10 mouse cellular contexts compared by ENCODE assay signal in the genomic region with DNA sequence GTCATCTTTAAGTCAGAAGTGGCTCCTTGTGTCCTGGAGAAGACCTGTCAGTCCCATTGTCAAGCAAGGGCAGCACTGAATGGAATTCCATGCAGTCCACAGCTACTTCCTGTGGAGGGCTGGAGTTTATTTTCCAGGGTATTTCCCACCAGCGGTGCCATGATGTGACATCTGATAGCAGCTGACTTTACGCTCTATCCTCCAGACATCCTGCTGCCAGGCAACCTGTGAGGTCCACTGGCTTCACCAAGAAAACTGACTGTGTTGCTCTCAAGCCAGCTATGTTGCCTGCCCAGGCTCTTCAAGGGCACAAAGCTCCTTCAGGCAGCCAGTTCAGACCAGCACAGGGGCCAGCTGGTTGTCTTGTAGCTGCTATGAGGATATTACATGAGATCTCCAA.
DNase-seq lines count a peak whose midpoint lies in the region; ATAC-seq and TF ChIP-seq lines count a peak whose summit lies in the region.
"Had no signal": no experiment of that assay in that cellular context is flagged by ENCODE, and none has a peak within 500 bp of the region (broad histone marks: within the 10 kb centered on the region; RNA-seq: fewer than 3 reads in every experiment).

No protein-coding gene starts in this region.

- 12% methylated on average over 2 of the region's 2 CpGs for WGBS in heart, adult 2 months
- 18% methylated on average over 2 of the region's 2 CpGs for WGBS in heart, embryonic 15.5 days
- WGBS in lung, embryonic 15.5 days = 36% methylated on average over 2 of the region's 2 CpGs

- intact Hi-C loops in heart, adult 2 months (cut with DNase I) = no loop called here

- no peak overlapping the region for H3K9ac ChIP-seq in heart, adult 2 months (ENCODE audit: low read depth, low read length)
- peak overlapping the region; percentile 26; the same call in 1 of the 2 replicates for H3K9ac ChIP-seq in heart, embryonic 15.5 days
- H3K9ac ChIP-seq in lung, embryonic 15.5 days = no peak overlapping the region

- no peak for TF ChIP-seq EP300 in heart, adult 2 months (IDR thresholded peaks at IDR 0.05; ENCODE audit: insufficient read depth, low read depth, low read length)

- no peak overlapping the region for H3K4me2 ChIP-seq in heart, embryonic 15.5 days
- no peak overlapping the region for H3K4me2 ChIP-seq in lung, embryonic 15.5 days

- peak in 1 of 2 experiments; percentile 21 for DNase-seq in heart, adult 2 months
- DNase-seq in heart, postnatal 4 days = no peak
- peak; percentile 28 for DNase-seq in NIH3T3 (ENCODE audit: low read depth)
- no peak for DNase-seq in thymus, postnatal 14 days
- DNase-seq in urinary bladder, postnatal 14 days (ENCODE audit: low spot score) = no peak
- DNase-seq in right cerebral cortex, postnatal 14 days = no peak
- DNase-seq: right cerebral cortex, postnatal 25 days had no signal

- H3K27me3 ChIP-seq in heart, adult 2 months (ENCODE audit: control insufficient read depth, insufficient read depth, low read length) = no peaks in the 10 kb centered on the region
- no peaks in the 10 kb centered on the region for H3K27me3 ChIP-seq in heart, embryonic 15.5 days
- H3K27me3 ChIP-seq in lung, embryonic 15.5 days = no peaks in the 10 kb centered on the region
- H3K27me3 ChIP-seq: CH12.LX had no signal

- no peak for ATAC-seq in heart, embryonic 15.5 days (replicated peaks; ENCODE audit: insufficient number of reproducible peaks, insufficient read depth, low FRiP score, low read depth)
- ATAC-seq in lung, embryonic 15.5 days (ENCODE audit: borderline replicate concordance, extremely low read depth, low FRiP score, low TSS enrichment) = no peak

- H3K4me3 ChIP-seq in heart, adult 2 months = no peak overlapping the region
- no peak overlapping the region for H3K4me3 ChIP-seq in heart, embryonic 15.5 days
- H3K4me3 ChIP-seq in lung, embryonic 15.5 days = no peak overlapping the region

- TF ChIP-seq CTCF in heart, adult 2 months (IDR thresholded peaks at IDR 0.05) = no peak

- no peaks in the 10 kb centered on the region; the same call in 1 of the 2 replicates for H3K79me2 ChIP-seq in heart, adult 2 months (replicated peaks; ENCODE audit: control insufficient read depth, insufficient read depth, low read length)

- H3K9me3 ChIP-seq in heart, embryonic 15.5 days (replicated peaks) = no peaks in the 10 kb centered on the region
- H3K9me3 ChIP-seq in lung, embryonic 15.5 days = no peaks in the 10 kb centered on the region

- peaks cover 13% of the 10 kb centered on the region for H3K36me3 ChIP-seq in heart, adult 2 months (ENCODE audit: control insufficient read depth, insufficient read depth, low read length)
- H3K36me3 ChIP-seq in heart, embryonic 15.5 days = no peaks in the 10 kb centered on the region
- H3K36me3 ChIP-seq in lung, embryonic 15.5 days = no peaks in the 10 kb centered on the region

- peak overlapping the region; percentile 88 for H3K27ac ChIP-seq in heart, adult 2 months
- peak overlapping the region; percentile 98 for H3K27ac ChIP-seq in heart, embryonic 15.5 days
- peak overlapping the region; percentile 82 for H3K27ac ChIP-seq in lung, embryonic 15.5 days

- no peak for TF ChIP-seq POLR2A in heart, adult 2 months (IDR thresholded peaks at IDR 0.05; ENCODE audit: insufficient read depth, low read depth, low read length)

- peaks cover 56% of the 10 kb centered on the region for H3K4me1 ChIP-seq in heart, adult 2 months (ENCODE audit: control insufficient read depth, insufficient read depth, low read length)
- peaks cover 77% of the 10 kb centered on the region for H3K4me1 ChIP-seq in heart, embryonic 15.5 days (replicated peaks)
- peaks cover 51% of the 10 kb centered on the region for H3K4me1 ChIP-seq in lung, embryonic 15.5 days
